Mouse (Mus musculus) brown adipose tissue, adult 24 weeks (tissue): ENCODE results near the gene 3110082I17Rik. TPM values are rescaled to one million over a fixed set of nuclear protein-coding genes. Genes with fewer than 3 reads are reported as not detected.
"Not testable (repeated sequence)": the region's sequence is repeated elsewhere in the genome, so short reads cannot be mapped to it uniquely, and the experiment has no call there.

ENCODE experiments used
- H3K27ac ChIP-seq: fragments of 200-500 bp; replicated peaks from 2 replicates; pipeline ENCODE4 v1.5.1; 2012; ENCODE audit warnings: low read depth, mild to moderate bottlenecking, low read length
- H3K4me1 ChIP-seq: fragments of 200-500 bp; 2 replicates; pipeline ENCODE4 v1.6.1; 2012; ENCODE audit warnings: low read length, mixed read lengths; ENCODE audit not compliant: control insufficient read depth, insufficient read depth, insufficient read length
- H3K4me3 ChIP-seq: fragments of 200-500 bp; 2 replicates; pipeline ENCODE4 v1.5.1; 2012; ENCODE audit warnings: low read depth, mild to moderate bottlenecking, low read length, moderate library complexity; ENCODE audit not compliant: insufficient read depth
- polyA plus RNA-seq: library from polyadenylated mRNA; stranded (reverse); fragments of >200 nt; gene quantifications from 2 replicates; pipeline ENCODE4 v1.2.4, GENCODE M21; 2012; ENCODE audit not compliant: missing spikeins, insufficient read depth, insufficient read length

Gene 3110082I17Rik
- polyA plus RNA-seq, 1 experiment = 6.0 TPM

DNA sequence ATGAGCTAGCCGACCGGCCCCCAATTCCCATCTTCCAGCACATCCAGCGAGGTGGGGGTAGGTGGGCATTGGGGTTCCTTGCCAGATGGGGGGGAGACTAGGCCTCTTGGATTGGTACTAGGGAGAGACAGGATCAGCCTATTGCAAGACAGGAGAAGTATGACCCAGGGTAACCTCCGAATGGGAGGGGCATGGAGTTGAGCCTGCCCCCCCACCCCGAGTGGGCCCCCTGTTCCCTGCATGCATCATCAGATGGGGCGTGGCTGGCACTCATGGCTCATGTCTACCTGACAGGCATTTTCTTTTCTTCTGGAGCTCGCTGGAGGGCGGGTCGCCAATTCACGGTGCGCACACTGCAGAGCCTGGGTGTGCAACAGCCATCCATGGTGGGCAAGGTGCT, 106.4 kb downstream of the 3110082I17Rik start:
- H3K4me3 ChIP-seq = no peak overlapping the region
- no peaks in the 10 kb centered on the region for H3K4me1 ChIP-seq
- no peak overlapping the region for H3K27ac ChIP-seq

DNA sequence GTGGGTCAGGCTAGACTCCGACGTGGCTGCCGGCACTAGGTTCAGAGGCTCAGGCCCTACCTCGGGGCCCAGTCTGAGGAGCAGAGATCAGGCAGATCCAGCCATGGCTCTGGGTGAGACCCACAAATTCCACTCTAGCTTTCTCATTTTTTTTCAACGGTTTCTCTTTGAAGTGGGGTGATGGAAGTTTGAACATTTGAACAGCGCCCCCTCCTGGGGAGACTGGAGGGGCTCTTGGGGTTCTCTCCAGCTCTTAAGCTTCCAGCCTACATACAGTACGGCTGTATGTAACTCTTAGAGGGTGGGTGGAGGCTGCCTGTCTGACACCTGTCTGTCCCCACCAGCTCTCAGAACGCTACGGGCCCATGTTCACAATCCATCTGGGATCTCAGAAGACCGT, 106.8 kb downstream of the 3110082I17Rik start:
- Histone ChIP-seq H3K4me3 (no peak overlapping the region), H3K27ac (no peak overlapping the region), H3K4me1 (no peaks in the 10 kb centered on the region)

DNA sequence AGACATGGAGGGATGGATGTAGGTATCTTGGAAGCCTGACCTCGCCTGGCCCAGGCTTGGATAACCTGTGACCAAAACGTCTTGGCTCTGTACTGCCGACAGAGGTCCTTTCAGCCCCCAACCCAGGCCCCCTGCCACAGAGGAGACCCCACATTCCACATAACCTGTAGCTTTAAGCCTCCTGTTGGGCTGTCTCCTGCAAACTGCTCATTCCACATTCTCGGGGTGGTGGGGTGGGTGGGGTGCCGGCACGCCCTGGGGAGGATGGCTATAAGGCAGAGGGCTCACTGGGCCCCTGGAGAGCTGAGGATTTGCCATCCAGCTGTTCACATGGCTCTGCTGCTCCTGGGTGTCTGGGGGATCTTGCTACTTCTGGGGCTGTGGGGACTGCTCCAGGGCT, 108.0 kb downstream of the 3110082I17Rik start, which contains the start of gene Cyp2w1:
Cyp2w1 (plus strand) TSS at position 301 of the 400 bp plus-strand sequence.
- no peak within 1 kb of the TSS for H3K27ac ChIP-seq
- no peaks in the 10 kb centered on the region for H3K4me1 ChIP-seq
- no peak within 1 kb of the TSS for H3K4me3 ChIP-seq

DNA sequence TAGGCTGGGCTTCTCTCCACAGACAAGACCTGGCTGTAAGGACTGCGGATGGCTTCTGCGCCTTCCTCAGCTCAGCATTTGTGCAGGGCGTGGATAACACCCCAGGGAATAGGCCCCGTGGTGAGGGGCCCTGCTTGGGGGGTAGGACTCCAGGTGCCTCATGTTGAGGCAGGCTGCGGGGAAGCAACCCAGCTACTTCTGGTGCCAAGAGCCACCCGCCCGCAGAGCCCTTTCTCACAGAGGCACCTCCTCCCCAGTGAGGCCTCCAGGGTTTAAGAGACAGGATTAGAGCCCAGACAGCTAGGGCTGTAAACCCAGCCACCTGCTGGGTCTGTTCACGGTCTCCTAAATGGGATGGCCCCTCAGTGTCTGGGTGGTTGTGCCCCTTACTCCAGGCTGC, 108.7 kb downstream of the 3110082I17Rik start:
- Histone ChIP-seq H3K4me1 (no peaks in the 10 kb centered on the region), H3K4me3 (no peak overlapping the region), H3K27ac (no peak overlapping the region)

DNA sequence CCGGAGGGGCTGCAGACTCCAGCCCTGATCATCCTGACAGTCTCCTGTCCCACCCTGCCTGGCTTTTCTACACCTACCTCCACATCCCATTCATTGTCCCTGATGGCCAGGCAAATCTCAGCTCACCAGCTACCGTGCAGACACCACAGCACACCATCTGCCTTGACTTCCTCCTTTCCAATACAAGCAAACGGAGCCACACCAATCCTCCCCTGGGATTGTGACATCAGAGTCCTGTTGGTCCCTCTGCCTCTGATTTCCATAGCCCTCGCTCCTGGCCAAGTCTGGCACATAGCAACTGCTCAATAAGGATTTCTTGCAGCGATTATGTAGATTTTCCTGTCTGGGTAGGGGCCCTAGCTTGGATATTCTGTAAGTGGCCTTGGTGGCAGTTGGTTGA, 109.2 kb downstream of the 3110082I17Rik start, which contains the start of gene Cox19:
Cox19 (minus strand) TSS at position 285 of the 400 bp plus-strand sequence.
- Histone ChIP-seq H3K27ac (no peak within 1 kb of the TSS), H3K4me3 (no peak within 1 kb of the TSS)

DNA sequence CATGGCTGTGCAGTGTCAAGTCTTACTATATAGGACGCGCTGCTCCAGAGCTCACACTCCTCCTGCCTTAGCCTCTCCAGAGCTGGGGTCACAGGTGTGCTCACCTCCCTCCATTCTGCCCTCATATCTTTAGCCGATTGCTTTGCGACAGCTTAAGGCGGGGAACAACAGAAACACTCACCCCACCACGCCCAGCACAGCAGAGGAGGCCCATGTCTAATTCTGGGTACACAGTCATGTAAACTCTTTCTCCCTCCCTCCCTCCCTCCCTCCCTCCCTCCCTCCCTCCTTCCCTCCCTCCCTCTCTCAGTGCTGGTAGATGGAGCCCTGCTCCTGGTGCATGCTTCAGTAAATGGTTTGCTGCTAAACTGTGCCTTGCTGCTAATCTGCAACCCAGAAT, 110.6 kb downstream of the 3110082I17Rik start:
- no peak overlapping the region for H3K27ac ChIP-seq
- H3K4me1 ChIP-seq = peaks cover 4% of the 10 kb centered on the region; the same call in 1 of the 2 replicates
- no peak overlapping the region for H3K4me3 ChIP-seq

More for the DNA sequence above, 109.2 kb downstream of the 3110082I17Rik start, which contains the start of gene Cox19:
- H3K4me1 ChIP-seq = no peaks in the 10 kb centered on the region

DNA sequence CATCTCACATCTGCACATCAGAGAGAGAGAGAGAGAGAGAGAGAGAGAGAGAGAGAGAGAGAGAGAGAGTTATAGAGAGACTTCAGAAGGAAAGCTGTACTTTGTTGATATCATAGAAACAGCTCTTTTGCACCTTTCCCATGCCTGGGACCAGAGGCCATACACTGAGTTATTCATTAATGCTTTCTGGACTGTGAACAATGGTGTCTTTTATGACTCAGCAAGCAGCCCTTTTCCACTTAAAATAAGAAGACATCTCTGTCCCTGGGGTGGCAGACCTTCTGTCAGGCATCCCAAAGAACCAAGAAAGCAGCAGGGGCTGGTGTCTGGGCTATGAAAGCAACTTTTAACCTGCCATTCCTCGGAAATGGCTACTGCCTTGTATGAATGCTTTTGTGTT, 113.1 kb downstream of the 3110082I17Rik start:
- Histone ChIP-seq H3K4me1 (peaks cover 4% of the 10 kb centered on the region; the same call in 1 of the 2 replicates), H3K27ac (no peak overlapping the region), H3K4me3 (no peak overlapping the region)

DNA sequence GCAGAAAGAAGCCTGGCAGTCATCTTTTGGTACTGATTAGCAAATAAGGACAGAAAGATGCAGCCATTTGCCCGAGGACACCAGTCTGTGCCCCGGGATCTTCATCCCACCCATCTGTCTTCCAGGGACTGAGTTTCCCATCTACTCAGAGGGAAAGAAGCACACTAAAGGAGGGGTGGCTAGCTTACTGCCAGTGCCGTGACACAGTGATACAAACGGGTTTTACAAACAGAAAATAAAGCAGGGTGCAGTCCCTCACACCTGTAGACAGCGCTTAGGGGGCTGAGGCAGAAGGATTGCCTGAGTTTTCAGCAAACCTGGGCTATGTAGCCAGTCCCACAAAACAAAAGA, 115.0 kb downstream of the 3110082I17Rik start:
- Histone ChIP-seq H3K4me1 (peaks cover 4% of the 10 kb centered on the region; the same call in 1 of the 2 replicates), H3K27ac (peak overlapping the region; percentile 11; the same call in 1 of the 2 replicates), H3K4me3 (peak overlapping the region; percentile 19; the same call in 1 of the 2 replicates)

DNA sequence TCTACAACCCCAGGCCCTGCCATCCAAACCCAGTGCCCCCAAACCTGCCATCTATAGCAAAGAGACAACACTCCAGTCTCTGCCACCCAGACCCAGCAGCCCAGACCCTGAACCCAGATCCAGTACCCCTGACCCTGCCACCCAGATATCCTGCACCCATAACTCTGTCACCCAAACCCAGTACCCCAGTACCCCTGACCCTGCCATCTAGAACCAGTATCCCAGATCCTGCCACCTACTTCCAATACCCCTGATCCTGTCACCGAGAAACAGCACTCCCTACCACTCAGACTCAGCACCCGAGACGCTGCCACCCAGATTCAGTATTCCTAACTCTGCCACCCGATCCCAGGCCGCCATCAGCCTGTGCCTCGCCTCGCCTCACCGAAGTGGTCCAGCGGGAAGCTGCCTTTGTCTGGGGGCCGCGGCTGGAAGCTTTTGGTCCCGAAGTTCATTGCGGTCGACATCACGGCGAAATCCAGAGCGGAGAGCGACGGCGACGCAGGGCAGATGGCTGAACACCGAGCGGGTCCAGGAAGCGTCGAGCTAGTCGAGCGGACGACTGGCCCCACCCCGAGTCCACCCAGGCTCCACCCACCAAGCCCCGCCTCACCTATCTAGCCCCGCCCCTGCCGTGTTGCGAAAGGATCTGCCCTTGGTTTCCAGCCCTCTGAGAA, 115.5 kb downstream of the 3110082I17Rik start:
- Histone ChIP-seq H3K27ac (peak overlapping the region; percentile 94), H3K4me1 (peaks cover 4% of the 10 kb centered on the region; the same call in 1 of the 2 replicates), H3K4me3 (peak overlapping the region; percentile 96)

DNA sequence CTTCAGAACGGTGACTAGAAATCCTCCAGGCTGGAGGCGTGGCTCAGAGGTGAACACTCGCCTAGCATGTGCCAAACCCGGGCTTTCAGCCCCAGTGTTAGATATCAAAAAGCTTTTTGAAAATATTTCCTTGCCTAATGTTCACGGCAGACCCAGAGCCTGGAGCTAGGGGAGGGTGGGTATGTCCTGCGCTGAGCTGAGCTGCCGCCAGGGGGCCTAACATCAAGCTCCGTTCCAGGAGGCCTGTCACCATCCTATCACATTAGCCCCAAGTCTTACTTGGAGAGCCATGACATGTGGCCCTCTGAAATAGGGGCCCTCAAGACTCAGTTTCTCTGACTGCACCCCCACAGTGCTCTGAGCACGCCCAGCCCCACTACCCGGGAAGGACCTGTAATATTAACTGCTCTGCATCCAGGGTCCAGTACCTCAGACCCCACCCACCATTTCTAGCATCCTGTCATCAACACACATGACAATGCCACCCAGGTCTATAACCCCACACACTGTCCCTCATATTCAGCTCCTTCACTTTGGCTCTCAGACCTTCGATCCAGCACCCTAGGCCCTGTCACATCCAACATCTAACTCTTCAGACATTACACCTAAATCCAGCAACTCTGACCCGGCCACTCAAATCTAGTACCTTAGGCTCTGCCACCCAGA, 116.2 kb downstream of the 3110082I17Rik start:
- H3K4me1 ChIP-seq = peaks cover 4% of the 10 kb centered on the region; the same call in 1 of the 2 replicates
- peak overlapping the region; percentile 94 for H3K27ac ChIP-seq

DNA sequence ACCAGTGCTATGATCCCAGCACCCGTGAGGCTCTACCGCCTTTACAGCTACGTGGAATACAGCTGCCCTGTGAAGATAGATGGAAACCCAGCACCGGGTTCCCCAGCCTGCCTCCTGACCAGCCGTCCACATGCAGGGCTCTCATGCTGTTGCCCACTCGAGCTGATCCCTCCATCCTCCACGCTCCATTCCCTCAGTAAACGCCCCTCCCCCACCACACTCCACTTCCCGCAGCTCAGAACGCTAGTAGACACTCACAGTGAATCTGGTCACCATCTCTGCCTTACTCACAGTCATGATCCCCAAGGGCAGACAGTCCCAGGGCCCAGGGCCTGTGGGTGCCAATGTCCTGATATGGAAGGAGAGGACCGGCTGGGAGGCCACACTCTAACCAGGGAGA, 121.4 kb downstream of the 3110082I17Rik start:
- H3K4me3 ChIP-seq = no peak overlapping the region
- H3K4me1 ChIP-seq = peaks cover 7% of the 10 kb centered on the region; the same call in 1 of the 2 replicates
- H3K27ac ChIP-seq = 0 out of 2 replicates have a peak overlapping the region, but pooled peaks have one; percentile 53

More for the DNA sequence above, 116.2 kb downstream of the 3110082I17Rik start:
- peak overlapping the region; percentile 96 for H3K4me3 ChIP-seq

DNA sequence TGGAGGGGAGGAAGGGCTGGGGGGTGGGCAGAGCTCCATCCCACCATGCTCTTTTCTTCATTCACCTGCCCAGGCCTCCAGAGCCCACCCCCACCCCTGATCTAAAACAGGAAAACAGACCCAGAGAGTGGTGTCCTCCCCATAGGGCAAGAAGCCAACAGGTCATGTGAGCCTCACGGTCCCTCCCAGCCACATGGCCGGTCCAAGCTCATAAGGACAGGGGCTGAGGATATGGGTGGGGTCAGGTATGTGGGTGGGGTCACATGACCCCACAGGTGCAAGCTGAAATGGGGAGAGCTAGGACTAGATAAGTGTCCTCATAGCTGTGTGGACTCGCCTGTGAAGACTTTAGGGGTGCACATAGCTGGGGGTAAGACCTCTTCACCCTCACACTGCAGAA, 121.9 kb downstream of the 3110082I17Rik start:
- H3K4me3 ChIP-seq = no peak overlapping the region
- peaks cover 8% of the 10 kb centered on the region; the same call in 1 of the 2 replicates for H3K4me1 ChIP-seq
- H3K27ac ChIP-seq = 0 out of 2 replicates have a peak overlapping the region, but pooled peaks have one; percentile 53

DNA sequence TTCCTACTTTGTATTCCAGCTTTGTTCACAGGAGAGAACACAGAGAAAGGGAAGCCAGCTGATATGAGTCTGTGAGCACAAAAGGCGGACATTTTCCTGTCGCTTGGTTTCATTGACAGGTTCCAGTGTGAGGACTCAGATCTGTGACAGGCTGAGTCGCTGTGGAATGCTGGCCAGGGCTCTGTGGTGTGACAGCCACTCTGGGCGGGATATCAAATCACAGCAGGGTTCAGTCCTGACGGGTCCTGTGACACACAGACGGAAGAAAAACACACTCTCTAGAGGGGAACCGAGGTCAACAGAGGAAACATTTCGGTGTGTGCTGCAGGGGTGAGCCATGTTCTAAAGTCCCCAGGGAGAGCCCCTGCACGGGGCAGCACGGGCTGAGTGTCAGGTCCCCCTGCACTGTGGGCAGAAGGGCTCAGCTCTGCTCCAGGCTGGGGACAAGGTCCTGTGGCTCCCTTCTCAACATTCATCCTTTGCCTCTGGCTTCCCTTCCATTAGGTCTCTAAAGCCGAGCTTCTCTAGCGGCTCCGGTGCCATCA, 122.4 kb downstream of the 3110082I17Rik start:
- no peak overlapping the region for H3K4me3 ChIP-seq
- peak overlapping the region; percentile 53 for H3K27ac ChIP-seq
- H3K4me1 ChIP-seq = peaks cover 11% of the 10 kb centered on the region; the same call in 1 of the 2 replicates

DNA sequence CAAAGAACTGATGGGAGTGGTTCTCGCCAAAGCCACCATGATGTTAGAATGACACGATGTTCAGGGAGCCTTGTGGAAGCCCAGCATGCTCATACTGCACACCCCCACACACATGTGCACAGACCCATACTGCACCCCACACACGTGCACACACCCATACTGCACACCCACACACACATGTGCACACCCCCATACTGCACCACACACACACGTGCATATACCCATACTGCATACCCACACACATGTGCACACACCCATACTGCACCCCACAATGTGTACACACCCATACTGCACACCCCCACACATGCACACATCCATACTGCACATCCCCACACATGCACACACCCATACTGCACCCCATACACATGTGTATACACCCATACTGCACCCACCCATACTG, 124.7 kb downstream of the 3110082I17Rik start:
- Histone ChIP-seq H3K4me3 (no peak overlapping the region), H3K27ac (no peak overlapping the region), H3K4me1 (peaks cover 11% of the 10 kb centered on the region; the same call in 1 of the 2 replicates)

DNA sequence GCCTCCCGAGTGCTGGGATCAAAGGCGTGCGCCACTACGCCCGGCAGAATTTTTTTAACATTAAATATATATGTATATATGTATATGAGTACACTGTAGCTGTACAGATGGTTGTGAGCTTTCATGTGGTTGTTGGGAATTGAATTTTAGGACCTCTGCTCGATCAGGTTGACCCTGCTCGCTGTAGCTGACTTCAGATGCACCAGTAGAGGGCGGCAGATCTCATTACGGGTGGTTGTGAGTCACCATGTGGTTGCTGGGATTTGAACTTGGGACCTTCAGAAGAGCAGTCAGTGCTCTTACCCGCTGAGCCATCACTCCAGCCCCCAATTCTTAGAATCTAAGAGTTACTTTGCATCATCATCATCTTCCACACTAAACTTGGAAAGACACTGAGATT, 125.9 kb downstream of the 3110082I17Rik start:
- not testable (repeated sequence) for H3K4me3 ChIP-seq, H3K27ac ChIP-seq
- H3K4me1 ChIP-seq = peaks cover 11% of the 10 kb centered on the region; the same call in 1 of the 2 replicates
